Mouse (Mus musculus): ENCODE results near the gene 2810408A11Rik.
"Not testable (repeated sequence)": the region's sequence is repeated elsewhere in the genome, so short reads cannot be mapped to it uniquely, and the experiment has no call there.

2810408A11Rik gene

DNA sequence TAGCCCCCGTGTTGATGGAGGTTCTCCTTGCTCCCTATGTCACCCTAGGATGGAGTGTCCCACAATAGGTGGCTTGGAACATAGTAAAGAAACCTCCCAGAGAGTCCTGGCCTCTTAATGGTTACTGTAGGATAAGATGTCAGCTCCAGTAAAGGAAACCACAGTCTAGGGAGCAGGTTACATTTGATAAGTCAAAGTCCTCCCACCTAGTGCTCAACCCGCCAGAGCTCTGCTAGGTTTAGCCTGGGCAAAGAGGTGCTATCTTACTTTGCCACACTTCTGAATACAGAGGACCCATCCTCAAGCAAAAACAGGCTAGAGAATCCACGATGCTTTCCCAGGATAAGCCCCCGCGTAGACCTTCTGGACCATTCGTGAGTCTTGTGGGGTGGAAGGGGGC, 21.8 kb downstream of the 2810408A11Rik start:
- no peak for DNase-seq

GRCm38 (mm10) chr11:69878399-69878798, 22.4 kb downstream of the 2810408A11Rik start:
- DNase-seq: no peak

DNA sequence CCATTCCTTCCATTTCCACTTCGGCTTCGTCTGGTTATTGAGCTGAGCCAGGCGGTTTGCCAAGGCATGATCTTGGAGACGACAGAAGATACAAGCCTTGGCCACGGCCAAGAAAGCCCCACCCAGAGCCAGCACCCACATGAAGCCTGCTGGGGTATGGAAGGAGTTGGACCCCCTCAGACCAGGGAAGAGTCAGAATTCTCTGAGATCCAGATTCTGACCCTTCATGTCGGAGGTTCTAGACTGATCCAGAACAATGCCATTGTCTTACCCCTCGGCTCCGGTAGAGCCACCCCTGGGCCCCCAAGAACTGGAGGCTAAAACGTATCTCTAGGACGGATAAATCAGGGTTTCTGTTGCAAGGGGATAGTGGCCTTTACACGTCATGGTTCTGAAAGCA, 22.9 kb downstream of the 2810408A11Rik start, which contains the start of gene Tmem95:
Gene Tmem95 (minus strand): TSS at position 141 of the 400 bp plus-strand sequence.
- no peak for DNase-seq

DNA sequence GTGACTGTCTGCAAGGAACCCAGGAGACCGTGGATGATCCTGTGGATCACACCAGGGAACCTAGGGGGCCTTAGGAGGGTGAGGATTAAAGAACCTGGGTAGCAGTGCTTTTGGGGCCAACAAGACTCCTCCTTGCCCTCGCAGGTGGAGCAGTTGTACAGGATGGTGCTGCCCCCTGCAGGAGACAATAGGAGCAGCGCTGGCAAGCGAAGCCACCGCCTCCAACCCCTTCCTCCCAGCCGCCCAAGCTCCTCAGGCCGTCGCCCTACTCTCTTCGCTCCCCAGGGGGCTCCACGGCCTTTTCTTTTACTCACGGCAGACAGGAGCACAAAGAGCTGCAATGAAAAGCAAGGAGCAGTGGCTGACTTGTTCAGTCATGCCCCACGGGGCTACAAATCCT, 23.9 kb downstream of the 2810408A11Rik start:
- peak; percentile 83 for DNase-seq

DNA sequence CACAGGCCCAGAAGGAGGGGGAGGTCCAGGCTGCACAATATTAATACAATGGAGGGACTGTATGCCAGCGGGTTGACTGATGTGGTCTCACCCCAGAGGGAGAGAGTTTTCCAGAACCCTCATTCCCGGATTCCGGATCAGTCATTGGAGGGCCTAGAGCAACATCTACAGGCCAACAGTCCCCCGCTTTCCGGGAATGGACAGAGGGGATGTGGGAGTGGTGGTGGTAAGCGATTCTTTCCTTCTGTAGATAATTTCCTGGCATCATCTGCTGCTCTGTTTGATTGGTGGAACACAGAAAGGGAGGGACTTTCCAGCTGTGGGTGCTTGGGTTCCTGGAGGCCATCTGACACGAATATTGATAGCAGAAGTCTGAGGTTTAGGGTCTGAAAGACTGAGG, 24.6 kb downstream of the 2810408A11Rik start:
- DNase-seq: no peak

GRCm38 (mm10) chr11:69872451-69872850, 28.3 kb downstream of the 2810408A11Rik start:
- no peak for DNase-seq

- no peak for DNase-seq
These were observed 29.0 kb downstream of the 2810408A11Rik start for GRCm38 (mm10) chr11:69871822-69872221.

DNA sequence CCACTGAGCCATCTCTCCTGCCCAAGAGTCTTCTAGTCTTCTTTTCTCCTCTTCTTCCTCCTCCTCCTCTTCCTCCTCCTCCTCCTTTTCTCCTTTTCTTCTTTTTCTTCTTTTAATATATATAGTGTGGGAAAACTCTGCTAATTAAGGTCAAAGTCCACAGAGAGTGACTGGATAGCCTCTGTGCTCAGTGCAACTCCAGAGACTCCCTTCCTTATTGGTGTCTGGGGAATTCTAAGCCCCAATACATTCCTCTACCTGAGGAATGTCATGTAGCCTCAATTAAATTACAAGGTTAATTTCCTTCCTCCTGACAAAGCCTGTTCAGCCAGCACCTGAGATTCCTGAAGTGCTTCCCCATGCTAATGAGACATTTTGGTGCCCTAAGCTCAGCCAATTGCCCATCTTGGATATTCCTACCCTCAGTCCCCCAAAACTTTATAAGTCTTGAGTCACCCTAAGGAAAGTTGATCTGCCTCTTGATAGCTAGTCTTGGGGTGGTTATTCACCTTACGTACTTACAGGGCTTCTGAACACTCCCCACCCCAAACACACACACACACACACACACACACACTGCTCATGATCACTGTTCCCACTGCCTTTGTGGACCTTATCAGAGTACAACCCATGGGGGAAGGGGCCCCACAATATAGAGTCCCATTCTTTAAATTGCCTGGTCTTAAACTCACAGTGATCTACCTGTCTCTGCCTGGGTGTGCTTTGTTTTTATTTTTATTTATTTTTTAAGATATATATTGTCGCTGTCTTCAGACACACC, 30.3 kb downstream of the 2810408A11Rik start:
- no peak for DNase-seq

DNA sequence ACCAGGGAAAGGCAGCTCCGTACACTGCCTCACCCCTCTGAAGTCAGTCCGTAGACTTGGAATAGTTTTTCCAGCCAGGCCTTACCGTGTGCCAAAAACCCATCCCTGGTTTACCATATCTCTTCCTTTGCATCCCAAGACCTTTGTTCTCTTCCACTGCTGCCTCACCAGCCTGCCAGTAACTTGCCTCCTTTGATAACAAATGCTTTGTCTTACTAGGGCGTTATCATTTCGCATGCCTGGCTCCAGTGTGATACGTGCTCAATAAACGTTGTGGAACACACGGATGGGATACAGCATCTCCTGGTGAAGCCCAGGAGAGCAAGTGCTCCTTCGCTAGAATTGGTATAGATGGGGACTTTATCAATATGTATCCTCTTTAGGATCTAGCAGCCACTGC, 33.5 kb downstream of the 2810408A11Rik start:
- DNase-seq: no peak

- DNase-seq: no peak
These were observed 35.2 kb downstream of the 2810408A11Rik start for GRCm38 (mm10) chr11:69865561-69865960.

- DNase-seq: no peak
These were observed 36.5 kb downstream of the 2810408A11Rik start for GRCm38 (mm10) chr11:69864138-69864860.

DNA sequence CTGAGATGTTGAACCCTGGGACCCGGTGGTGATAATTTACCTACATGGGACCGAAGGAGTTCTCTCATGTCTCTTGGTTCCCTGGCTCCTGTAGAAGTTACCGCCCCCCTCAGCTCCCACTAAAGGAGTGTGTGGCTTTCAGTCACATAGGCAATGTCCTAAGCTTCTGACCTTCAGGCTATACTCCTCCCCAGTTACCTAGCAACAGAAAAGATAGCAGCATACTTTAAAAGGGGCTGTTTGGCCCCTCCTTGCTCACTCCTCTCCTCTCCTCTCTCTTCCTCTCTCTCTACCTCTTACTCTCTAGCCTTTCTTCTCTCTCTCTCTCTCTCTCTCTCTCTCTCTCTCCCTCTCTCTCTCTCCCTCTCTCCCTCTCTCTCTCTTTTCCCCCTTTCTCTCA, 37.1 kb downstream of the 2810408A11Rik start:
- not testable (repeated sequence) for DNase-seq

DNA sequence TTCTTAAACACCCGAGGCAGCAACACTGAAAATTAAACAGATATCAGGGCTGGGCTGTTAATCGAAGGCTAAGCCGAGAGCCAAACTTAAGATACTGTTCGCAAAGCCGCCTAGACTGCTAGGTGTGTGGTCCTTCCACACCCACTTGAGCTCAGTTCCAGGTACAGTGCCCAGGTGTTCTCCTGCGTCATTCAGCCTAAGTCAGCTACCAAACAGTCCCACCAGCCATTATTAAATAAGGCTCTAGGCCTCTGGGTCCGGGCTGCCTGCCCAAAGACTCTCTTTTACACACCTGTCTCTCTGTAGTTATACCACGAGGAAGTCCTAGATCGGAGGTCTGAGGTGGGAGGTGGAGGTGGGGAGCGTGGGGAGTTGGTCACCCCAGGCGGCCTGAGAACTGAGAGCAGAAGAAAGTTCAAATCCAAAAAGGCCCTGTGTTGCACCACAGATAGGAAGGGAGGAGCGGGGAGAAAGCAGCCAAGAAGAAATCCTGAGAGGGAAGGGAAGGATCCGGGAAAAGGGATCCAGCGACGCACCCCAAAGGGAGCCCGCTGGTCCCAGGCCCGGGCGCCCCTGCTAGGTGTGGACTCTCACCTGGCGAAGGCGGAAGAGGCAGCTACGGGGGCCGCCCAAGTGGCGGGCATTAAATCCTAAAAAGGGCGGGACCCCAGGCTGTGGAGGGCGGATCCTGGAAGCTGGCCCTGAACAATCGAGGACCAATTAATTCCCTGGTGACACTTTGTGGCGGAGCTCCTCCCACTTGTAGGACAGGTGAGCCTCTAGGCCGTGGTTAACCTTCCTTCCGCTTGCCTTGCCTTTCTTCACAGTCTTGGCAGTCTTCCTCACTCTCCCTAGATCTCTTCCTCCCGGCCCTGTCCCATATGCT, 42.4 kb downstream of the 2810408A11Rik start, which contains the start of gene Tnk1:
Gene Tnk1 (minus strand): TSS at position 618 of the 886 bp plus-strand sequence.
- no peak for DNase-seq

DNA sequence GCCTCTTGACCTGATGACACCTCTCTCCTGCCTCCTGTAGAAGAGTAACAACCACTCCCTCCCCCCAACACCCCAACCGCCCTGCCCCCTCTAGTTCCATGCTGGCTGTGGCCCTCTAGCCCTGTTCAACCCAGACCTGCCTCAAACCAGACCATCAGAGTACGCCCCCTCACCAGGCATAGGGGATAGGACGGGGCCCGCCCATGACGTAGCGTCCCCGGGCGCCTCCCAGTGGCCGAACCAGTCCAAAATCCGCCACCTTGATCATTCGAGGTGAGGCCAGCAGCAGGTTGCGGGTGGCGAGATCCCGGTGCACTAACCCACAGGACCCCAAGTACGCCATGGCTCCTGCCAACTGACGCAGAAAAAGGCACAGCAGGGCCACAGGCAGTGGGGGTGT, 45.4 kb downstream of the 2810408A11Rik start:
- DNase-seq: peak; percentile 47

GRCm38 (mm10) chr11:69854680-69855079, 46.1 kb downstream of the 2810408A11Rik start:
- DNase-seq: no peak

DNA sequence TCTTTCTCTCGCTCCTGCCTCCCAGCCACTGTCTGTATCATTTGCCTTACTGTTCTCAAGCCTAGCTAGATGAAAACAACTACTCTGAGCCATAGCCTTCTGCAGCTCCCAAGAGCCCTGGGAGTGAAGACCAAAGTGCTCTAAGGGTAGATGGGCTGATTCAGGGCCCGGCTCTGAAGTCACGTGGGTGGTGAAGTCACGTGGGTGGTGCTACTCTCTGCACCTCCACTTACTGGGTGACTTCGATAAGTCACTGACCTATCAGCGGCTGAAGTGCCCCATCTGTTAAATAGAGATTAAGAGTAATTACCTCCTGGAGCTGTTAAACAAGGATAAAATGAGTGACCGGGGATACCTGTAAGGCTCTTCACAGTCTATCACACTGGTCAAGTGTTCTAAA, 46.8 kb downstream of the 2810408A11Rik start:
- no peak for DNase-seq

DNA sequence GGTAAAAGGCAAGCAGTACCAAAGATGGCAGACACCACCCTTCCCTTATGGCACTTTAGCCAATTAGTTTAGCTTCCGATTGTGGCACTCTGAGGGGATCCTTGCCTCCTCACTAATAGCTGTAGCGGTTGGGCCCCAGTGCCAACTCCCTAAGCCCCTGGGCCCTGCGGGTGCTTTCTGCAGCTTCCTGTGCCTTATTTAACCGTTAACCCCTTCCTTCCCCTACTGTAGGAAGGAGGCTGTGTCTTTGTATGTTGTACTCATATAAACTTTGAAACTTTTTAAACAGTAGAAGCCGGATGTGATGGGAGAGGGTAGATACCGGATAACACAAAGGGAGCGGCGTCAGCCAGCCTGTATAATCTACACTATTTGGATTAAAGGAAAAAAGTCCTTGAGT, 50.0 kb downstream of the 2810408A11Rik start:
- no peak for DNase-seq

- DNase-seq: peak; percentile 13
These were observed 50.9 kb downstream of the 2810408A11Rik start for GRCm38 (mm10) chr11:69849884-69850283.

- peak; percentile 14 for DNase-seq
These were observed 51.7 kb downstream of the 2810408A11Rik start for GRCm38 (mm10) chr11:69849128-69849527.

GRCm38 (mm10) chr11:69848021-69848420, 52.8 kb downstream of the 2810408A11Rik start:
- peak; percentile 68 for DNase-seq
